Mouse (Mus musculus): ENCODE measurements around the gene Ndc1. TPM values are rescaled to one million over a fixed set of nuclear protein-coding genes. Genes with fewer than 3 reads are reported as not detected.
"Not testable (repeated sequence)": the region's sequence is repeated elsewhere in the genome, so short reads cannot be mapped to it uniquely, and the experiment has no call there.

Ndc1 gene
- total RNA-seq, 2 experiments from 2014 or later = 51.5 to 66.9 TPM

DNA sequence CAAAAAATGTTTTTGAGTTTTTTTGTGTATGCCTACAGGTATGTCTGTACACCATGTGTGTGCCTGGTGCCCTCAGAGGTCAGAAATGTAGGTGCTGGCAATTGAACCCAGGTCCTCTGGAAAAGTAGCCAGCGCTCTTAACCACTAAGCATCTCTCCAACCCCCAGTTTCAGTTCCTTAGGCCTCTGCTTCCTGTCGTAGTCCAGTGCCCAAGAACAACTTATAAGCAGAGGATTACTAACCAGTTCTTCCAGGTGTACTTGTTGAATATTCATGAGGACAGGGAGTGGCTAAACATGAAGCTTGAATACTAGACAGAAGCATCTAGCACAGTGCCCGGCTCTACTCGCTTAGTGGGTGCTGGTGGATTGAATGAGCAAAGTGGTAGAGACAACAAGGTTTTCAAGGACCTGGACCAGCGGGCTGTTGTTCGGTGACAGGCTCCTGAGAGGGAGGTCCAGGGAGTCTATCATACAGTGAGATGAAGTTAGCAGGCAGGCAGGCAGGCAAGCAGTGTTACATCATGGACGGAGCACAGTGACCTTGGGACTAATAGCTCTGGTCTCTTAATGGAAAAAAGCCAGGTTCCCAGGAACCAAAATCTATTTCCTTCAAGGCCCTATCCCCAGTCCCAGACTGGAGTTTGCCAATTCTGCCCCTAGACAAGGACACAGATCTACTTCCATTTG, 7.0 kb upstream of the Ndc1 start:
- ATAC-seq (replicated peaks; ENCODE audit: low FRiP score, low TSS enrichment, poor library complexity, severe bottlenecking) = no peak

DNA sequence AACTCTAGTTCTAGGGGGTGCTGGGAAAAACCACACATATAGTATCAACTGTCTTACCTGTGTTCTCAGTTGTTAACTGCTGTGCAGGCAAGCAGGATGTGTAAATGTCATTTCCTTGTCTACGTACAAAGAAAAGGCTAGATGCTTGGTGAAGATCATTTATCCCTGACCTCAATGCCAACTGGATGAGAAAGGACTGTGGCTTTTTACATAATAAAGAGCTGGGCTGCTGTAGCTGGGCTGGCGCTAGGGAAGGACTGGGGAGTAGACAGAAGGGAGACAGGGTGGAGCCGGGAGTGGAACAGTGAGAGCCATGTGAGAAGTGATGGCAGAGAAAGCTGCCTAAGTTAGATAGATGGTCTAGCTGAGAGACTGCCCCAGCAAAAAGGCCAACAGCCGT, 4.8 kb upstream of the Ndc1 start:
- ATAC-seq (replicated peaks; ENCODE audit: low FRiP score, low TSS enrichment, poor library complexity, severe bottlenecking) = no peak

DNA sequence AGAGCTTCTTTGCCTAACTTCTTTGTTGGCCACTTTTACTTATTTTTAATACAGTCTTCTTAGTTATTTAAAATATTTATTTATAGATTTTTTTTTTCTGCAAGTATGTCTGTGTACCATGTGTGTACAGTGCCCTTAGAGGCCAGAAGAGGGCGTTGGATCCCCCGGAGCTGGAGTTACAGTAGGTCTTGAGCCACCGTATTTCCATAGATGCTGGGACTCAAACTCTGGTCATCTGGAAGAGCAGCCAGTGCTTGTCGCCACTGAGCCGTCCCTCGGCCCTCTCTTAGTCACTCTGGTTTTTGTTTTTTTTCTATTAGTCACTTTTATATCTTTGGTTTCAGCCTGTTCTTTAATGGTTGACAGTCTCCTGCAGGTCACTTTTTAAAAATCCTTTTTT, 4.0 kb upstream of the Ndc1 start:
- ATAC-seq (replicated peaks; ENCODE audit: low FRiP score, low TSS enrichment, poor library complexity, severe bottlenecking) = no peak

DNA sequence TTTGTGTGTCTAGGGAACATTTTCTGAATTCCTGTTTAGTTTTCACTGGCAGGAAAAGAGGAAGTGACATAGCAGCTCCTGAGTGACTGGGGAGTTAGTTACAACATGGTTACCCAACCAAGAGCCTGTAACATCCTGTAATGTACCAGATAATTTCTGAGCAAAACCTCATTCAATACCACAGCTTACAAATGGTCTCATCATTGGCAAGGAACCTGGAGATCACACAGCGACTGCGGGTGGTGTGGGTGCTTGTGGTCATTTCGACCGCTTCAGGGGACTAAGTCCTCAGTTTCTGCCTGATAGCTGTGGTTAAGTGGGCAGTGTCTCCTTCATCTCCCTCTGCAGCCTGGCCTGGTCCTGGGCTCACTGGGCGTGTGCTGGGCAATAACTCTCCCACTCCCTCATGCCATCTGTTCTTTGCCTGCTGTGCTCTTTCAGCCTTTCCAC, 3.4 kb upstream of the Ndc1 start:
- peak; percentile 31; the same call in 1 of the 2 replicates for ATAC-seq (replicated peaks; ENCODE audit: low FRiP score, low TSS enrichment, poor library complexity, severe bottlenecking)

- ATAC-seq (replicated peaks; ENCODE audit: low FRiP score, low TSS enrichment, poor library complexity, severe bottlenecking) = not testable (repeated sequence)
These were observed 1.2 kb upstream of the Ndc1 start for GRCm38 (mm10) chr4:107366408-107366807.

- no peak for ATAC-seq (replicated peaks; ENCODE audit: low FRiP score, low TSS enrichment, poor library complexity, severe bottlenecking)
These were observed 4.7 kb downstream of the Ndc1 start for GRCm38 (mm10) chr4:107372304-107372703.

DNA sequence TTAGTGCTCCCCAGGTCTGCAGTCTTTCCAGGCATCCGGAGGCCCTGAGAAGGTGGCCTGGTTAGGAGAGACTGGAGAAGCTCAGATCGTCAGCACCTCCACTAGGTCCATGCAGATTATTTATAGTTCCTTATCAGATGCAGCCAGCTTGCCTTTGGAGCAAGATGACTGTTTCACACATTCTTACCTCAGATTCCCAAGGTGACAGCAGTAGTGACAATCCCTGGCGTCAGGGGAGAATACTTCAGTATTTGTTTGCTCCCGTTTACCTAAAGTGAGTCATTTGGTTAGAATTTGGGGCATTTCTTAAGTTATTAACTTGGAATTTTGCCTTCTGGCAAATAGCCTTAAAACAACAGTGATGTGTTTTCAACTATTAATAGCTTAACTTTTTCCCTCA, 7.1 kb downstream of the Ndc1 start:
- peak; percentile 77 for ATAC-seq (replicated peaks; ENCODE audit: low FRiP score, low TSS enrichment, poor library complexity, severe bottlenecking)

DNA sequence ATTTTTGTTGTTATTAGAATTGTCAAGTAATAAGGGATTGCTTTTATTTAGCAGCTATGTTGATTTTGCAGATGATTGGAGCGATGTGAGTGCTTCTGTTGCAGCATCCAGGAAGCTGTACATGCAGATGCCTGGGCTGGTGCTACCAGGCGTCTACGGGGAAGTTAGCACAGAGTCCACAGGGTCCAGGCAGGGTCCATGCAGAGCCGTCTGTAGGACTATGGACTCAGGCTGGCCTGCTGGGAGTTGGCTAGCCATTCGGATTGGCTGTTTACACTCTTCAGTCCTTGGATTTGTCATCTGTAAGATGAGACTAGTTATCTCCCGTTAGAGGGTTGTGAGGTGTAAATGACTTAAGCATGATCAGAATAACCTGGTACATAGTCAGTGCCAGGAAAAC, 11.4 kb downstream of the Ndc1 start:
- ATAC-seq (replicated peaks; ENCODE audit: low FRiP score, low TSS enrichment, poor library complexity, severe bottlenecking) = no peak

GRCm38 (mm10) chr4:107380871-107381270, 13.3 kb downstream of the Ndc1 start:
- no peak for ATAC-seq (replicated peaks; ENCODE audit: low FRiP score, low TSS enrichment, poor library complexity, severe bottlenecking)

DNA sequence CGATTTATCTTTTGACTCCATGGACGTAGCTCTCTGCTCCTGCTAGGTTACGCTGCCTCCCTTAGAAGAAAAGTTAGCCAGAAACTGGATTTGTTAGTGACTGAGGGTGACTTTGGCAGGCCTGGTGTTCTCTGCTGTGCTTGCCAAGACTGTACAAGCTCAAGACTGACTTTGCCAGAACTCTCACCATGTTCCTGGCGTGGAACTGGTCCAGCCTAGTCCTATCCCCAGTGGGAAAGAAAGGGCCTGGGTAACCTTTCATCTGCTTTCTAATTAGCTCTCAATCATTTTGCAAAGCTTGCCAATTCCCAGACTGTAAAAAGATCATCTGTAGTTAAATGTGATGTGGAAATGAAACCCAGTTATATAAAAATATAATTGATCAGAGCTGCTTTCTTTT, 19.5 kb downstream of the Ndc1 start:
- no peak for ATAC-seq (replicated peaks; ENCODE audit: low FRiP score, low TSS enrichment, poor library complexity, severe bottlenecking)

GRCm38 (mm10) chr4:107387465-107387864, 19.9 kb downstream of the Ndc1 start:
- ATAC-seq (replicated peaks; ENCODE audit: low FRiP score, low TSS enrichment, poor library complexity, severe bottlenecking) = no peak

DNA sequence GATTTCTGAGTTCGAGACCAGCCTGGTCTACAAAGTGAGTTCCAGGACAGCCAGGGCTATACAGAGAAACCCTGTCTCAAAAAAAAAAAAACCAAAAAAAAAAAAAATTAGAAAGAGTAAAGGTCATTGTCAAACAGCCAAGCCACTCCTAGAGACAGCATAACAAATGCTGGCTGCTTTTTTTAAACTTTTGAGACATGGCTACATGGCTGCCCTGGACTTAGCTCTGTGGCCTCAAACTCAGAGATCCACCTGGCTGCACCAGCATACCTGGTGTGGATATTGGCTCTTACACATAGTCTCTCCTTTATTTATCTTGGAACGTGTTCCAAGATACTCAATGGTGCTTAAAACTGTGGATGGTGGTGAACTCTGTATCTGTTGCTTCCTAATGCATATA, 20.7 kb downstream of the Ndc1 start:
- no peak for ATAC-seq (replicated peaks; ENCODE audit: low FRiP score, low TSS enrichment, poor library complexity, severe bottlenecking)

DNA sequence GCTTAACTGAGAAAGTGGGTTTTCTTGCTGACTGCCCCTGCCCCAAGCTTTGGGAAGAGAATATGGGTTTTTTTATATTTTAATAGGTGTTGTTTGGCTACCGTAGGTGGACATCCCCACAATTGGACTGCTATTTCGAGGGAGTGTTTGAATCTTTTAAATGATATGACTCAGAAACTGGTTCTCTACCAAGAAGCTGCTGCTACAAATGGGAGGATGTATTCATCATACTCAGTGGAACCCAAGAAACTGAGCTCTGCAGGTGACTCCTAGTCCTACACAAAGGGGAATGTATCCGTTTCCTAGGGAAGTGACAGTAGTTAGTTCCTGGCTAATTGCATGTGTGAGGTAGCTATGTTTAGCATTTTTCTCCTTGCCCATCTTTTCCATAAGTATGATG, 21.8 kb downstream of the Ndc1 start:
- ATAC-seq (replicated peaks; ENCODE audit: low FRiP score, low TSS enrichment, poor library complexity, severe bottlenecking) = no peak

DNA sequence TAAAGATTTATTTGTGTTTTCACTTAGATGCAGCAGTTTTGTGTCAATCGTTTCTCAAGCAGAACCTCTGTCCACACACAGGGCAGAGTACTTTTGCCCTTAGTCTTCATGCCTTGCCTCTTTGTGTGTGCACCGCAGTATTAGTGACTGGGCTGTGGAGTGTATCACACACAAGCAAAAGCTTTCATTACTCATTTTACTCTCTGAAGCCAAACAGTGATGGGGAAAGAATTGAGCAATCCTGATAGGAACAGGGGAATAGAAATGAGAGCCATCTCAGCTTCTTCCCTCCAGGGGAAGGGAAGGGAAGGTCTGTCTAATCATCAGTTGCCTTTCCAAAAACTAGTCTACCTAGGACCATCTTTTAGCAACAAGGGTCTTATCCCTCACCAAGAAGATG, 26.2 kb downstream of the Ndc1 start:
- no peak for ATAC-seq (replicated peaks; ENCODE audit: low FRiP score, low TSS enrichment, poor library complexity, severe bottlenecking)

DNA sequence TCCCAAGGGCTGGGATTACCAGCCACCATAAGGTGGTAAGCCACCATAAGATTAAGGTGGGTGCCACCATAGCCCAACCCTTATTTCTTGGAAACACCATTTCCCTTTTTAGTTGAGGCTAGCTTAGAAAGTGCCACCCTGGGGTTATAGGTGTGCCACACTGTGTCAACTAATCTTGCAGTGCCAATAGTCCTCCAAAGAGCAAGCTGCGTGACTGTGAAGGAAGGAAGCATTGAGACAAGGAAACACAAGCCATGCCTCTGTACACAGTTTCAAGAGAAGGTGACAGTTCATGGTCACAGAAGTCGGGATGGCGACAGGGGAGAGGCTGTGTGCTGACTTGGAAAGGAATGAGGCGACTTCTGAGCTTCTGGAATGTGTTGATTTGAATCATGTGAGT, 52.6 kb downstream of the Ndc1 start:
- ATAC-seq (replicated peaks; ENCODE audit: low FRiP score, low TSS enrichment, poor library complexity, severe bottlenecking) = no peak

- ATAC-seq (replicated peaks; ENCODE audit: low FRiP score, low TSS enrichment, poor library complexity, severe bottlenecking) = no peak
These were observed 54.1 kb downstream of the Ndc1 start for GRCm38 (mm10) chr4:107421711-107422110.

GRCm38 (mm10) chr4:107422176-107422575, 54.6 kb downstream of the Ndc1 start:
- ATAC-seq (replicated peaks; ENCODE audit: low FRiP score, low TSS enrichment, poor library complexity, severe bottlenecking) = no peak

- no peak for ATAC-seq (replicated peaks; ENCODE audit: low FRiP score, low TSS enrichment, poor library complexity, severe bottlenecking)
These were observed 58.0 kb downstream of the Ndc1 start for GRCm38 (mm10) chr4:107425616-107426015.

GRCm38 (mm10) chr4:107426631-107427030, 59.0 kb downstream of the Ndc1 start:
- no peak for ATAC-seq (replicated peaks; ENCODE audit: low FRiP score, low TSS enrichment, poor library complexity, severe bottlenecking)

GRCm38 (mm10) chr4:107432717-107433116, 65.1 kb downstream of the Ndc1 start:
- no peak for ATAC-seq (replicated peaks; ENCODE audit: low FRiP score, low TSS enrichment, poor library complexity, severe bottlenecking)

GRCm38 (mm10) chr4:107433998-107434355, 66.4 kb downstream of the Ndc1 start:
- no peak for ATAC-seq (replicated peaks; ENCODE audit: low FRiP score, low TSS enrichment, poor library complexity, severe bottlenecking)

All from megakaryocyte-erythroid progenitor cell, adult 5-6 weeks (primary cell).